Mouse (Mus musculus): ENCODE data around the gene Ppp2ca.

- TF ChIP-seq CTCF (IDR thresholded peaks at IDR 0.05; ENCODE audit: borderline replicate concordance, extremely low read depth, insufficient read depth, insufficient read length) (no peak), POLR2A (IDR thresholded peaks at IDR 0.05; ENCODE audit: borderline replicate concordance, extremely low read depth, insufficient read depth, insufficient read length, poor library complexity, severe bottlenecking) (no peak)
These were observed 31.4 kb downstream of the Ppp2ca start for GRCm38 (mm10) chr11:52129621-52130450.

All from brain, embryonic 14.5 days (tissue).